Comparison of ENCODE assay signal across 10 mouse cellular contexts in the genomic region with DNA sequence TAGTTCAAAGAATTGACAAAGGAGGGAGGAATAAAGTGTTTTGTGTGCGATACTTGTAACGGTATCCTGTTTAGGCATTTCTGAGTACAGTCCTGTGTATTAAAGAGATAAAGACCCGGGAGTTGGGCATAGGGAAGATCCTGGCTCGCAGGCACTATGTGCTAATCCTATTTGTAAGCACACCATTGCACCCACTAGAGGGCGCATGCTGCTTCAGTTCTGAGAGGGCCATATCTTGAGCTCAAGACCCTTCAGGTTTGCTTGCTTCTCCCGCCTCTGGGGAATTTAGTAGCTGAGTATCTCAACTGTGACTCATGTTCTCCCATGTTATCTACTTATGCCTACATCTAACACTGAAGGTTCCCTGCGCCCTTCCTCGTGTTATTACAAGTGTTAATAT. TPM values are rescaled to one million over a fixed set of nuclear protein-coding genes. Genes with fewer than 3 reads are reported as not detected.
DNase-seq lines count a peak whose midpoint lies in the region; ATAC-seq and TF ChIP-seq lines count a peak whose summit lies in the region.
"Had no signal": no experiment of that assay in that cellular context is flagged by ENCODE, and none has a peak within 500 bp of the region (broad histone marks: within the 10 kb centered on the region; RNA-seq: fewer than 3 reads in every experiment).

No protein-coding gene starts in this region.

- H3K4me2 ChIP-seq in embryonic facial prominence, embryonic 11.5 days (ENCODE audit: low read depth, low read length): no peak overlapping the region
- no peak overlapping the region for H3K4me2 ChIP-seq in midbrain, embryonic 14.5 days (ENCODE audit: low read length)
- H3K4me2 ChIP-seq: embryonic facial prominence, embryonic 13.5 days had no signal

- no peaks in the 10 kb centered on the region for H3K36me3 ChIP-seq in embryonic facial prominence, embryonic 11.5 days (replicated peaks; ENCODE audit: control insufficient read depth, insufficient read depth, low read depth, low read length)
- H3K36me3 ChIP-seq in midbrain, embryonic 14.5 days (ENCODE audit: control insufficient read depth, insufficient read depth, low read length): no peaks in the 10 kb centered on the region
- H3K36me3 ChIP-seq: embryonic facial prominence, embryonic 13.5 days had no signal

- no peaks in the 10 kb centered on the region for H3K4me1 ChIP-seq in embryonic facial prominence, embryonic 11.5 days (ENCODE audit: control insufficient read depth, insufficient read depth, low read length)
- H3K4me1 ChIP-seq in midbrain, embryonic 14.5 days (ENCODE audit: control insufficient read depth, insufficient read depth, low read length): no peaks in the 10 kb centered on the region

- no peak overlapping the region for H3K27ac ChIP-seq in gastrocnemius, adult 2 months
- no peak overlapping the region for H3K27ac ChIP-seq in embryonic facial prominence, embryonic 11.5 days (replicated peaks; ENCODE audit: low read depth, low read length)
- no peak overlapping the region for H3K27ac ChIP-seq in midbrain, embryonic 14.5 days (replicated peaks; ENCODE audit: low read depth, low read length)
- H3K27ac ChIP-seq: embryonic facial prominence, embryonic 13.5 days; macrophage had no signal

- WGBS in embryonic facial prominence, embryonic 11.5 days: 35% methylated on average over 8 of the region's 8 CpGs
- WGBS in midbrain, embryonic 14.5 days: 34% methylated on average over 8 of the region's 8 CpGs

- no peak overlapping the region for H3K9ac ChIP-seq in embryonic facial prominence, embryonic 11.5 days (replicated peaks; ENCODE audit: low read length)
- H3K9ac ChIP-seq in midbrain, embryonic 14.5 days (replicated peaks; ENCODE audit: low read length): no peak overlapping the region
- H3K9ac ChIP-seq: embryonic facial prominence, embryonic 13.5 days had no signal

- TF ChIP-seq CTCF in gastrocnemius, adult 2 months (IDR thresholded peaks at IDR 0.05): peak; percentile 70

- H3K9me3 ChIP-seq in embryonic facial prominence, embryonic 11.5 days (replicated peaks; ENCODE audit: control insufficient read depth, low read length): no peaks in the 10 kb centered on the region
- no peaks in the 10 kb centered on the region for H3K9me3 ChIP-seq in midbrain, embryonic 14.5 days (ENCODE audit: control insufficient read depth, low read length)
- H3K9me3 ChIP-seq: embryonic facial prominence, embryonic 13.5 days had no signal

- no peak for ATAC-seq in embryonic facial prominence, embryonic 11.5 days (replicated peaks; ENCODE audit: insufficient number of reproducible peaks, low FRiP score, low TSS enrichment, low read depth)
- ATAC-seq in midbrain, embryonic 14.5 days (ENCODE audit: low FRiP score, low TSS enrichment): no peak

- H3K4me3 ChIP-seq in gastrocnemius, adult 2 months: no peak overlapping the region
- no peak overlapping the region for H3K4me3 ChIP-seq in embryonic facial prominence, embryonic 11.5 days (ENCODE audit: low read depth, low read length)
- H3K4me3 ChIP-seq in midbrain, embryonic 14.5 days (replicated peaks; ENCODE audit: low read depth, low read length): no peak overlapping the region
- H3K4me3 ChIP-seq: embryonic facial prominence, embryonic 13.5 days had no signal

- peak; percentile 56 for DNase-seq in gastrocnemius, adult 2 months
- DNase-seq in gastrocnemius, postnatal 25 days: no peak
- peak; percentile 71 to 73 for DNase-seq in B cell, adult 2 months
- peak; percentile 58 to 61 for DNase-seq in adrenal gland, adult 18-20 months (ENCODE audit: low spot score in 2 of 2)
- DNase-seq in embryonic facial prominence, embryonic 11.5 days (ENCODE audit: low spot score): peak; percentile 87
- DNase-seq in layer of hippocampus, postnatal 10 days (ENCODE audit: low spot score in 2 of 2): peak; percentile 68 to 75
- peak; percentile 87 for DNase-seq in midbrain, embryonic 14.5 days
- DNase-seq in testis, postnatal 10 days (ENCODE audit: low spot score): peak; percentile 84

- intact Hi-C loops in gastrocnemius, adult 2 months (cut with DNase I): no loop called here

- no peaks in the 10 kb centered on the region for H3K27me3 ChIP-seq in embryonic facial prominence, embryonic 11.5 days (ENCODE audit: control insufficient read depth, insufficient read depth, low read length)
- no peaks in the 10 kb centered on the region for H3K27me3 ChIP-seq in midbrain, embryonic 14.5 days (ENCODE audit: control insufficient read depth, insufficient read depth, low read length)

RNA-seq across cellular contexts. Expression of a gene that starts 36.7 kb away (rescaled TPM):
- total RNA-seq in gastrocnemius, adult 2 months (2021): under 1 TPM; 0.08 to 0.36 TPM
- total RNA-seq in gastrocnemius, postnatal 25 days (2021): under 1 TPM; 0.43 to 0.49 TPM
- total RNA-seq in adrenal gland, adult 18-20 months (2021): 1 to 10 TPM; 1.3 to 3.4 TPM
- 0.46 and 0.79 TPM in 2 replicates for polyA plus RNA-seq in embryonic facial prominence, embryonic 11.5 days (2014; fragmentation: Nextera tagmentation; extraction: Ambion mirVana)
- 1 to 10 TPM; 1.5 to 2.2 TPM for total RNA-seq in layer of hippocampus, postnatal 10 days (2021)
- polyA plus RNA-seq in midbrain, embryonic 14.5 days (2014; fragmentation: Nextera tagmentation; extraction: Ambion mirVana): 0.22 and 0.41 TPM in 2 replicates
